Mouse (Mus musculus): ENCODE data around the gene 1700011M02Rik.
A peak's percentile ranks its signal among the peaks of the same experiment; 100 is the strongest.
"Not testable (repeated sequence)": the region's sequence is repeated elsewhere in the genome, so short reads cannot be mapped to it uniquely, and the experiment has no call there.

Gene 1700011M02Rik

DNA sequence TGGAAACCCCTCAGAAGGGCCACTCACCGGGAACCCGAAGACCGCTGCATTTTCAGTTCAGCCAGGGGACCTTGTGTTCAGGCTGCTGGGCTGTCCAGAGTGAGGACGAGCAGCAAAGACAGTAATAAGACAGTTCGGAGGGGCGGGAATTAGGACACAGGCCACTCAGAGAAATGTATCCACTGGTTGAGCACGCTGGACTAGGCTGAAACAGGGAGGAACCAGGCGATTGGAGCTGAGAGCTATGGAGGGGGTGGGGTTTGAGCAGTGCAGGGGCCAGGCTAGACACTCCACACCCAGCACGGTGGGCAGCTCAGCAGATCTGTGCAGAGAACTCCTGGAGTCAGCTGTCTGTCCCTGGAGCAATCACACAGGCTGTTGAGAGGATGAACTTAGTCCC is at the start of gene 1700011M02Rik, which contains the start of gene Dmrtc1a:
Gene 1700011M02Rik (plus strand): TSS at position 319 of the 400 bp plus-strand sequence.
Gene Dmrtc1a (minus strand): TSS at position 101 of the 400 bp plus-strand sequence.
- DNase-seq: not testable (repeated sequence)

GRCm38 (mm10) chrX:102867871-102868270 is 40.8 kb upstream of the 1700011M02Rik start, which contains the start of gene 1700031F05Rik:
1700031F05Rik (minus strand) TSS chrX:102867971.
- no peak for DNase-seq

- not testable (repeated sequence) for DNase-seq
These were observed 6.1 kb downstream of the 1700011M02Rik start for GRCm38 (mm10) chrX:102914823-102915222.

DNA sequence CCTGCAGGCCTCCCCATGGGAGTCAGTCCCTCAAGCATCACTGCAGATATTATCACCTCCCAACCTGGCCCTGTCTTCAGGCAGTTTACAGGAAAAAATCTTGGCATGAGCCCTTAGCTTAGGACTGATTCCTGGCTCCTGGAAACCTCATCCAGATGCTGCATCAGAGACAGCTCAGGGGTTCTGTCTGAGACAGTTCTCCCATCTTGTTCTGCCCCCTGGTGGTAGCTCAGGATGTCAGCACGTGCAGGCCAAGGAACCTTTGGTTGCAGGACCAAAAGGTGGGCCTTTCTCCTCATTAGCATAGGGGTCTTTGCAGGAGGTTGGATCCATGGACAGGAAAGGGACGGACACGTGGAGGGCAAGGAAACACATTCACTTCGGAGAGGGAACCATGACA is 18.0 kb downstream of the 1700011M02Rik start:
- DNase-seq: peak; percentile 51

- not testable (repeated sequence) for DNase-seq
These were observed 19.4 kb downstream of the 1700011M02Rik start, which contains the start of gene 1700018G05Rik for GRCm38 (mm10) chrX:102928072-102928471. 1700018G05Rik (plus strand) TSS chrX:102928372.

DNA sequence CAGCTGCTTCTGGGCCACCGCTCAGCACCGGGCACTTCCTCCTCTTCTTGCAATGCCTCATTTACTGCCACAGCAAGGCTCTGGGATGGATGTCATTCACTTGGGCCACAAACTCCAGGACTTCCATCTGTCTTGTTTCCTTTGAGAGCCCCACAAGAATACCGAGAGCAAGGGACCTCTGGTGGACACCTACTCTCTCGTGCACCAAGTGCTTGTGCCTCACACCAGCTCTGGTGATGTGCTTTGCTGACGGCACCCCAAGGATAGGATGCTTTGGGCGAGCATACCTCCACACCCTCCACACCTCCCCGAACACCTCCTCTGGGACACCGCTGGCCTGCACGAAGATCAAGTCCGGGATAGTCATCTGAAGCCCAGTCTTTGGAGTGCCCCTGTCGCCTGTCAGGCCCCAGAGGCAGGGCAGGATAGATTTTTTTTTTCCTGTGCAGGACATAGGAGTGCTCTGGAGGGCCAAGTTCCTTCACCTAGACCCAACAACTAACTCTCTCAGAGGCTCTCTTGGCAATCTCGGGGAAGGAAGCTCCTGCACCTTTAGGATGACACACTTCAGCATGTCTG is 24.4 kb downstream of the 1700011M02Rik start:
- no peak for DNase-seq

- DNase-seq: peak; percentile 51
These were observed 25.1 kb downstream of the 1700011M02Rik start for GRCm38 (mm10) chrX:102933571-102934394.

DNA sequence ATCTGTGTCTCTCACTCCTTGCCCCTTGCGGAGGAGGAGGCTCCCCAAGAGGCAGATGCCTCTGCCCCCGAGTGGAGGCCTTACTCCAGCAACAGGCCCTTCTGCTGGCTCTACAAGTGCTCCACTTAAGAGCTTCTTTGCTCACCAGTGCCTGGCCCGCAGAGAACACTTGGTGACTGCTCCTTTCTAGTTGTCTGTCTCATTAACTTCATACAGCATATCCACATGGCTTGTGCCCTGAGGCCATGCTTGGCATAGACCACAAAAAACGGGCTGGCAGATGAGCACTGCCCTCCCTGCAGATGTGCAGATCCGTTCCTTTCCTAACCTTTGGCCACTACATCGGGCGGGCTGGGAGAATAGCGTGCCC is 25.7 kb downstream of the 1700011M02Rik start:
- no peak for DNase-seq

DNA sequence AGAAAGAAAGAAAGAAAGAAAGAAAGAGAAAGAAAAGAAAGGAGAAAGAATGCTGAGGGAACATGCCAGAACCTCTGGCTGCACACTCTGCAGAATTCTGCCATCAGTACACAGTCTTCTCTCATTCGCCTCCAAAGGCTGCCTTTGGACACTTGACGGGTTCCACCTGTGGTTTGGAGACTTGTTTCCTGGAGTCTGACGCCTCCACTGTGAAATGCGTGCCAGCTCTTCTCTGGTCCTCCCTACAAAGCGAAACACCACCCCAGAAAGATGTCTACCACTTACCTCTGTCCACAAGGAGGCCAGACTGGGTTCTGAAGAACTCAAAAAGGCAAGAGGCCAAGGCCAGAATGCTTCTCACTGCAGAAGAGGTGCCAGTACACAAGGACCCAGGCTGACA is 28.0 kb downstream of the 1700011M02Rik start:
- no peak for DNase-seq

DNA sequence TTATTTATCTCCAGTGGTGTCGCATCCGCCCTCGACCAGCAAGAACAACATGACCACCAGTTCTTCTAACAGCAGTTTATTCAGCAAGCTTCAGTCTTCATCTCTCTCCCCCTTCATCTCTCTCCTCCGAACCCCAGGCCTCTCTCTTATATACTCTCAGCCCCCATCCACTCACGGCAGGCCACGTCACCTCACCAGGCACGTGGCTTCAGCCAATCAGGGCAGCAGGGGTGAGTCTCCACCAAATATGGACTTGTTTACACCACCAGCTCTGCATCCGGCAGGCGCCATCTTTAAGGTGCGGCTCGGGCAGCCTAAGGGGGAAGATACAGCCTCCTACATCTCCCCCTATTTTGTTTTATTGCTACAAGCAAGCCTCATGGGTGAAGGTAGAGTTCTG is 41.4 kb downstream of the 1700011M02Rik start:
- not testable (repeated sequence) for DNase-seq

DNA sequence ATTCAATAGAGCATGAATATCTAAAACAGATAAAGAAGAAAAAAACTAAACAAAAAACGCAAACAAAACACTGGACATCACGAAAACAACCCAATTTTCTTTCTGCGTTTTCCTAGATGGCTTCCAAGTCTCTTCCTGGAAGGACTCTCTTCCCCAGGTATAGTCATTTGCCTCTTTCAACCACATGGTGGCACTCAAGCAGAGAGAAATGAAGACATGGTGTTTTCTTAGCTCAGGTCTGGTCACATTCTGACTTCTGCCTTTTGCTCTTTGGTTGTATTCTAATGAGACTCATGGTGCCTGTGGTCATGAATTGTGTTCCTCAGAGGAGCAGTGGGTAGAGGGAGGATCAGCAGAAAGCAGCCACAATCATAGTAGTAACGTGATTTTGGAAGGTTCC is 50.2 kb downstream of the 1700011M02Rik start:
- peak; percentile 27 for DNase-seq
